Mouse (Mus musculus) spleen, postnatal 36 days (tissue): Measurements from ENCODE around the gene Cphx3.
"Not testable (repeated sequence)": the region's sequence is repeated elsewhere in the genome, so short reads cannot be mapped to it uniquely, and the experiment has no call there.

Experiments
- DNase-seq, 2 experiments: peaks; one replicate each; pipeline ENCODE4 v3.0.0; 2022; ENCODE audit warnings: low spot score in 2 of 2, mixed read lengths in 1 of 2

The Cphx3 gene

DNA sequence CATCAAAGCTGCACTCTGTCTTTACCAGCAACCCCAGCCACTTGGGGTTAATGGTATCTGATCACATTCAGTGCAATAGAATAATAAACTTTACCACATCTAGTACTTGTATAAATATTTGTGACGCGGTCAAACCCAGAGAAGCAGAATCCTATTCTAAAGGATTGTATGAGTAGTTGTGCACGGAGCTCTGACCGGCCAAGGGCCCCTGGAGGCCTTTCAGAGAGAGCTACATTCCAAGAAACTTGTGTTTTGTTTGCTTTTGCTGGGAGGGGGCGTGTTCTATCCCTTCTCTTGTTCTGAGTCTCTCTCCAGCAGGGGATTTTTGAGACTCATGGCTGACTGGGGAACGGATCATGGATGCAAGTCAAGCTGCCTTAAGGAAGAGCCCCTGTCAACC is 92.9 kb downstream of the Cphx3 start:
- not testable (repeated sequence) for DNase-seq

DNA sequence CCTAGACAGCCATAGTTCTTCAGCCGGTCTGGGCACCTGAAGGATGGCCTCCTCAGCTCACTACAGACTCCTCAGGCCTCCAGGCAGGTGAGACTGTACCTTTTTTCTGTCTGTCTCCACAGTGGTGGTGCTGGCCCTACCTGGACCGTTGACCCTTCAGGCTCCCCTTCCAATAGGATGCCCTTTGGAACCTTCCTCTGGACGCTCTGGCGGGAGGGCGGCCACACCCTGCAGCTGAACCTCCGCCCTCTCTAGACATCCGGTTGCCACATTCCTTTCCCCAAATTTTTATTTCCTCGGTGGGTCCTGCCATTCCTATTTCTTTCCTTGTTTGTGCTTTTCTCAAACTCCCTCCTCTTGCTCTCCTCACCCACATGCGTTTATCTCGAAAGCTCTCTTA is 99.6 kb downstream of the Cphx3 start:
- not testable (repeated sequence) for DNase-seq

- DNase-seq, result not testable (repeated sequence)
Measured at GRCm38 (mm10) chr14:26182380-26182779, 100.3 kb downstream of the Cphx3 start, which contains the start of gene Plac9b. Gene Plac9b (minus strand): TSS chr14:26182480.

GRCm38 (mm10) chr14:26186638-26187037 is 104.5 kb downstream of the Cphx3 start:
- not testable (repeated sequence) for DNase-seq

DNA sequence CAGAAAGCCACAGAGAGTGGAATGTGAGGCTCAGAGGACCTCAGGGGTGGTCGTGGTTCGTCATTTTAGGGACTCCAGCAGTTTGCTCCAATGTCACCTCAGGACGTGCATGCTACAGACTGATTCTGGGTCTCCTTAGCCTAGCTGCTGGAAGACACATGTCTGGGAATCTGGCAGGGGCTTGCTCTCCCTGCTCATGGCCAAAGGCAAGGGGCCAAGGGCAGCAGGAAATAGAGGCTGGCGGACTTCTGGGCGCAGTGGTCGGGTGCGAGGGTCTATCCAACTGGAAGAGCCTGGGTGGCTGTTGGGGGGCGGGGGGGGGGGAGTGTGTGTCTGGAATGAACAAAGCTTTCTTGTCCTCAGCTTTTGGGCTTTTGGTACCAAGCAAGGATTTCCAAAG is 106.3 kb downstream of the Cphx3 start:
- not testable (repeated sequence) for DNase-seq

GRCm38 (mm10) chr14:26197851-26198250 is 115.8 kb downstream of the Cphx3 start:
- DNase-seq, result not testable (repeated sequence)

DNA sequence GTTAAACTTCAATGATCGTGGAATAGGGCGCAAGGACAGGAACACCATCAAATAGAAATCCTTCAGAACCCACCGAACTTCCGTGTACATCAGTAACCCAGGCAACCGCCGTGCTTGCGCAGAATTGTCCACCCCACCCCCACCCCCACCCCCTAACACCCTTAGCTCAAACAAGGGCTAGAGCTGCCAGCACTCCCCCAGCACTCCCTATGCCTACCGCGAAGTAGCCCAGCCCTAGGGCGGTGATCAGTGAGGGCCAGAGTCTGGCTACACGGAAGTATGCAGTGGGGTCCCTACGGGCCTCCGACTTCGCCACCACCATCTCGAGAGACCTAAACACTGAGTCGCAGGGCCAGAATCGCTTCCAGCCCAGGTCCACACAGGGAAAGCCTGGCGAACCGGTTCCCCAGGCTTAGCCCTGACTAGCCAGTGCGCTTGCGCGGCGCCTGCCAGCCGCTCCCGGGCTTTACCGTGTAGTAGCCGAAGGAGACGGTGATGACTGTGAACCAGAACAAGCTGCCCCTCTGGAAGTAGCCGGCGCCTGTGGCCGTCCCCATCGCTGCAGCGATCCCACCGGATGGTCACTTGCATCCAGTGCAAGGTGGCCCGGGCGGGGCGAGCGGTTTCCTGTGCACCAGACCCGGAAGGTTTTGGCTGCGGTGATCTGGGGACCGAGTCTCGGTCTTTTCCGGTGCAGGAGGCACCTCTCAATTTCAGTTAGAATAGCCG is 124.3 kb downstream of the Cphx3 start:
- DNase-seq, result not testable (repeated sequence)

GRCm38 (mm10) chr14:26206926-26207247 is 124.8 kb downstream of the Cphx3 start, which contains the start of gene Tmem254b:
Gene Tmem254b (minus strand): TSS chr14:26207041.
- not testable (repeated sequence) for DNase-seq

DNA sequence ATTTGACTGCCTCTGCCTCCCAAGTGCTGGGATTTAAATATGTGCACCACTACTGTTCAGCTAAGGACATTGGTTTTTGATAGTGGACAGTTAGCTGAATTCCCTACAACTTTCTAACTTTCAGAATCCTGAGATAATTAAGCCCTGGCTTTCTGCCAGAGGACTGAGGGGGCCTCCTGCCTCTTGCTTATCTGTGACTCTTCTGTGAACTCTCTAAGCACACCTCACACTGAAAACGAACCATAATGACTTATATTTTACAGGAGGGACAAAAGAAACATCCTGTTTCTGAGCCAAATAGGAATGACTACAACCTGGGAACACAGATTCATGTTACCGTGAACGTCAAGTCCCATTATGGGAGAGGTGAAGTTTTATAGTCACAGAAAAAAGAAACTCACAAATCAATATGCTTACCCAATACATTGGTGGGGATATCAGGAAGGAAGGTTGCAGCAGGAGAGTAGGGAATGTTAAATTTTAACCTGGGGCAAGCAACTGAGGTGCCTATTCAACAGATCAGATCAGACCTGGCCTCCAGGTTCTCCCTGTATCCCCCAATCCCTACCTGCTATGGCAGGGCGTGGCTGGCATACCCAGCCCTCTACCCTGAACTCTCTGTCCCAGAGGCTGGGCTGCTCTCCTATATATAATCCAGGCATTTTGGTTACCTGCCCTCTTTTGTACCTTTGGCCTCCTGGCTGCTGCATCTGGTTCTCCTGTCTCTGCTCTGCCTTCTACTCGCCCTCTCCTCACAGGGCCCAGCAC is 134.3 kb downstream of the Cphx3 start:
- not testable (repeated sequence) for DNase-seq

DNA sequence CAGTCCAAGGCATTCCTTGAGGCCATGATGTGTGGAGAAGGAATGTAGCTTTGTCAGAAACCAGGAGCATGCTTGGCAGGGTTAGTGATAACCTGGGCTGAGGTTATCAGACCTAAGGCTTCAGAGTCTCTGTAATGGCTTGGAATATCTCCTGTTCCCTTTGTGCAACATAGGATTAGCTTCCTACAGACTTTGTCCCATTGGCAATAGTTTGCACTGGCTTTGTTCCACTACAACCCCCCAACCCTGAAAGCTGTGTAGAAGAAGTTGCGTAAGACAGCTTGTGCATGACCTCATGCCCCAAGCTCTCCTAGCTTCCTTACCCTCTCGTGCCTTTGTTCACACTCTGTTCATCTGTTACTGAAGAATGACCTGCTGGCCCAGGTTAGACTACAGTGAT is 155.1 kb downstream of the Cphx3 start:
- DNase-seq, result not testable (repeated sequence)

DNA sequence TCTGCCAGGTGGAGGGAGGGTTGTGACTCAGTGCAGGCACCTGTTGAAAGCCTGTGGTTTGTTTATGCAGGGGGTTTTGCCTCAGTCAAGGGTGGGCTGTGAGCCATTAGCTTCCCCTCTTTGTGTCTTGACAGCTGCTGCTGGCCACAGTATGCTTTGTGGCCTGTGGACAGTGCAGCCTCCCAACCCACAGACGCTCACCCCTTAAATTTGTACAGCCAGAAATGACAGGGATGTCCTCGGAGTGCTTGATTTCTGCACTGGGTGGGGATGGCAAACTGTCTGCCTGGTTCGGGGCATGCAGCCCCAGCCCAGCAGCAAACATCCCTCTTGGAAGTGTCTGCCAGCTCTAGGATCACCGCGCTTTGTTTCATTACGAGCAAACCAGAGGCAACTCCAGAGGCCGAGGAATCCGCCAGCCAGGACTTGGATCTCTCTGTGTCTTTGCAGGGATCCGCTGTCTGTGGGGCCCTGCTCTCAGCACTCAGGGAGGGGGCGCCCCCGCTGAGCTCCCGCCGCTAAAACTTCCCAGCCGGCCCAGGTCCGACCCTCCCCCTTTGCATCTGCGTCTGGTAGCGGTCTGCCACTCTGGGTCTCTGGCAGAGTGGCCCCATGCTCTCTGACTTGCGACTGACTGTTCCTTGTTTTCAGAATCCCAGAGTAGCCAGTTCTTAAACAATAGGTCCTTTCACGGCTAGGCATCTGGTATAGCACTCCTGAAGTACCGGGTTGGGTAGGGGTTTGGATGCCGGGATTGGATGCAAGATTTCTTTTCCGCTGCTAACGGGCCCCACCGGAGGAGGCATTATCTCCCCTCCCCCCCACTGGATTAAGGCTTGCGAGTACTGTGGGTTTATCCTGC is 175.9 kb downstream of the Cphx3 start, which contains the start of gene Duxbl3:
TSS of gene Duxbl3 (plus strand) at position 207 of the 862 bp plus-strand sequence.
- DNase-seq, result not testable (repeated sequence)

DNA sequence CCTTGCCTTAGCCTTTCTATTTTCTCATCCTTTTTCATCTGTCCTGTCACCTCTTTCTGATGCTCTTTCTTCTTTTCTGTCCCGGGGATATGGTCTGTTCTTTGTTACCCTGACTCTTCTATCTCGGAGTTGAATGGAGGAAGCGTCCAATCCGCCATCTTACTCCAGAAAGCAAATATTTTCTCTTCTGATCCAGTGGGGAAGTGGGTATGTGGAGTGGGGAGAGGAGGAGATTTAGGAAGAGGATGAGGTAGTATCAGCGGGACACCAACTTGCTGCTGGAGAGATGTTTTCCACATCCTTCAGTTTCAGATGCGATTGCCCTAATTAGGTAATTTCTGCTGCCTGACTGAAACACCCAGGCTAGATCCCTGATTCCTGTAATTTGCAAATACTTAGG is 176.6 kb downstream of the Cphx3 start:
- not testable (repeated sequence) for DNase-seq
